Mouse (Mus musculus) cortical plate, adult 2 months (tissue): ENCODE measurements around the gene Fhad1. TPM values are rescaled to one million over a fixed set of nuclear protein-coding genes. Genes with fewer than 3 reads are reported as not detected.
A peak's percentile ranks its signal among the peaks of the same experiment; 100 is the strongest.

Experiments
- H3K27ac ChIP-seq: fragments of 200-500 bp; 2 replicates; pipeline ENCODE4 v1.5.1; 2012; ENCODE audit warnings: low read length, control low read depth, inconsistent platforms; ENCODE audit not compliant: insufficient read depth
- H3K4me1 ChIP-seq: fragments of 200-500 bp; 2 replicates; pipeline ENCODE4 v1.6.1; 2011; ENCODE audit warnings: low read length; ENCODE audit not compliant: control insufficient read depth, insufficient read depth
- H3K4me3 ChIP-seq: fragments of 200-500 bp; 2 replicates; pipeline ENCODE4 v1.5.1; 2011; ENCODE audit warnings: mild to moderate bottlenecking, low read length, control low read depth; ENCODE audit not compliant: insufficient read depth
- CTCF ChIP-seq: fragments of 200-500 bp; IDR thresholded peaks from 2 replicates; pipeline ENCODE4 v1.5.1; 2011; ENCODE audit warnings: mild to moderate bottlenecking, control low read depth, low read length; ENCODE audit not compliant: insufficient read depth; ENCODE audit errors: extremely low read depth
- POLR2A ChIP-seq: fragments of 200-500 bp; IDR thresholded peaks from 2 replicates; pipeline ENCODE4 v1.6.1; 2011; ENCODE audit warnings: mild to moderate bottlenecking, low read length, control low read depth; ENCODE audit not compliant: insufficient read depth; ENCODE audit errors: extremely low read depth
- polyA plus RNA-seq: library from polyadenylated mRNA; depleted of rRNA; stranded (reverse); fragments of >200 nt; gene quantifications from 2 replicates; pipeline ENCODE4 v1.2.3, GENCODE M21; 2012

The Fhad1 gene
- polyA plus RNA-seq, 1 experiment, result 8.2 TPM

DNA sequence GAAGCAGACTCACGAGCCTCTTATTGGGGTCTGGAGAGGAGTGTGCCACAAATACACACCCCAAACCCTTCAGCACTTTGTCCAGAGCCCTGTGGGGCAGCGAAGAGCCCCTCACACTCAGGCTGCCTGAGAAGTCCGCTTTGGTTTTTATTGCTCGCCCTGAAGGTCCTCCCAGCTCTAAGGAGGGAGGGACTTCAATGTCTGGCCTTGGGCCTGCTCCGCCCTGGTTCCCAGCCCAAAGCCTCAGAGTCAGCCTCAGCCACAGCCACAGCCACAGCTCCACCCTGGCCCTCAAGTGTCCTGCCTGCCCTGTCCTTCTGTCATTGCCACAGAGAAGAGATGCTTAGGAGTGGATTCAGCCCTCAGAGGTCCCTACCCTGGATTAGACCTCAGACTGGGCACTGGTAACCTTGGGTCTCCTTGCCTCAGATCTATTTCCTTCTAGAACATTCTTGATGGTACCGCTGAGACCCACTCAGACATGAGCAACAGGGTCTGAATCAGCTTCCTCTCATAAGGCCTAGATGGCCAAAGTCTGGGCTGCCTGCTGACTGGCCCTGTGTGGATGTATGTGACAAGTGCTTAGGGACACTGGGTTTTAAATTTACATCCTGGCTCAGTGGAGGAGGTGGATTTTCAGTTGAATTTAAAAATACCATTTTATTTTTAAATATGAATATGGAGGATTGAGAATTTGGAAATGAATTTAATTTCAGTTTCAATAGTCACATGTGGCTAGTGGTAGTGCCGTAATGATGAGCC is 56.1 kb downstream of the Fhad1 start:
- no peak overlapping the region for H3K4me3 ChIP-seq
- peaks cover 10% of the 10 kb centered on the region; the same call in 1 of the 2 replicates for H3K4me1 ChIP-seq
- peak overlapping the region; percentile 86 for H3K27ac ChIP-seq
- no peak for TF ChIP-seq CTCF
- TF ChIP-seq POLR2A, result no peak

DNA sequence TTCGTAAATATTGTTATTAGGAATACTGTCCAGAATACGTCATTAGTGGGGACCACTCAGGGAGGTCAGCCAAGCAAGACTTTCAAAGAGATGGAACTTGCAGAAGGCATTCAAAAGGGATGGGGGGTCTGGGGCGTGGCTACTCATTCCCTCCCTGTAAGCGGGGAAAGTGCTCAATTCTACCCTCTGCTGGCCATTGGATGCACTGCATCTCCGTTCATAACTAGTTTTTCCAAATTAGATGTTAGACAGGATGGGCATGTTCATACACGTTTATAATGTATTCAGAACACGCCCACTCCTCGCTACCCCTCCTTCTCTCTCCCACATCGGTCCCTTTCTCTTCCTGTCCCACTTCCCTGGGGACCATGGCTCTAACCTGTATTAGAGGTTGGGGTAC is 56.7 kb downstream of the Fhad1 start:
- Histone ChIP-seq H3K27ac (peak overlapping the region; percentile 86), H3K4me1 (peaks cover 10% of the 10 kb centered on the region; the same call in 1 of the 2 replicates), H3K4me3 (no peak overlapping the region)
- no peak for TF ChIP-seq POLR2A
- TF ChIP-seq CTCF, result peak; percentile 82

DNA sequence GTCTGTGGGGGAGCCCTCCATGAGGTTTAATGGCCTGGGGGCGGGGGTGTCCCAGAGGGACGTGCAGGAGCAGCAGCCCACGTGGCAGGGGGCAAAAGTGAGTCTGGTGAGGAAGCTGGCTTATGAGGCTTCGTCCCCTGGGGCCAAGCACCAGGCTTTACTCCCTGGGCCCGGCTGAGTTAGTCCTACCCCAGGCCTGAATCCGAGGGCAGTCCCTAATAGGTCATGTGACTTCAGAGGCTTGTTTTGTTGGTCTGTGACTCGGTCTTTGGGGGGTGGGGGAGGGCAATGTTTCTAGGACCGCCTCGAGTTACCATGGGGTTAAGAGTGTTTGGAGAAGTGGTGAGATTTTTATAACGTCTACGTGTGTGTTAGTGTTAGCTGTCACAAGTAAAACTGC is 57.1 kb downstream of the Fhad1 start:
- H3K4me3 ChIP-seq, result no peak overlapping the region
- TF ChIP-seq CTCF (no peak), POLR2A (no peak)
- H3K27ac ChIP-seq, result no peak overlapping the region
- H3K4me1 ChIP-seq, result peaks cover 11% of the 10 kb centered on the region; the same call in 1 of the 2 replicates

DNA sequence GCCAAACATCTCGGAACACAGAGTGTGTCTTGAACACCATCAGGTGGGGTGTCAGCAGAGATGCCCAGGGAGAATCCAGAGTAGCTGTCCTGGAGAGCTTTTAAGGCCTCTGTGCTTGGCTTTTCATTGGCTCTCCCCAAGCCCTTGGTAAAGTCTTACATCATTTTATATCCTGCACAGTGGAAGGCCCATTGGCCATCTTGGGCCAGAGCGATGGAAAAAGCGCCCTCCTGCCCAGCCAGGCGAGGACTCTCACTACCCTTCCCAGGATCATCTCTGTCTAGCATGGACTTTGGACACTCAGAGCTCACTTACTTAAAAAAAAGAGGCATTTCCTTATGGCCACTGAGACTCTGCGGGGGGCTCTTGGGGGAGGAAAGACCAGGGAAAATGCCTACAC is 58.0 kb downstream of the Fhad1 start:
- no peak overlapping the region for H3K4me3 ChIP-seq
- peaks cover 15% of the 10 kb centered on the region for H3K4me1 ChIP-seq
- H3K27ac ChIP-seq, result no peak overlapping the region
- TF ChIP-seq POLR2A (no peak), CTCF (no peak)

DNA sequence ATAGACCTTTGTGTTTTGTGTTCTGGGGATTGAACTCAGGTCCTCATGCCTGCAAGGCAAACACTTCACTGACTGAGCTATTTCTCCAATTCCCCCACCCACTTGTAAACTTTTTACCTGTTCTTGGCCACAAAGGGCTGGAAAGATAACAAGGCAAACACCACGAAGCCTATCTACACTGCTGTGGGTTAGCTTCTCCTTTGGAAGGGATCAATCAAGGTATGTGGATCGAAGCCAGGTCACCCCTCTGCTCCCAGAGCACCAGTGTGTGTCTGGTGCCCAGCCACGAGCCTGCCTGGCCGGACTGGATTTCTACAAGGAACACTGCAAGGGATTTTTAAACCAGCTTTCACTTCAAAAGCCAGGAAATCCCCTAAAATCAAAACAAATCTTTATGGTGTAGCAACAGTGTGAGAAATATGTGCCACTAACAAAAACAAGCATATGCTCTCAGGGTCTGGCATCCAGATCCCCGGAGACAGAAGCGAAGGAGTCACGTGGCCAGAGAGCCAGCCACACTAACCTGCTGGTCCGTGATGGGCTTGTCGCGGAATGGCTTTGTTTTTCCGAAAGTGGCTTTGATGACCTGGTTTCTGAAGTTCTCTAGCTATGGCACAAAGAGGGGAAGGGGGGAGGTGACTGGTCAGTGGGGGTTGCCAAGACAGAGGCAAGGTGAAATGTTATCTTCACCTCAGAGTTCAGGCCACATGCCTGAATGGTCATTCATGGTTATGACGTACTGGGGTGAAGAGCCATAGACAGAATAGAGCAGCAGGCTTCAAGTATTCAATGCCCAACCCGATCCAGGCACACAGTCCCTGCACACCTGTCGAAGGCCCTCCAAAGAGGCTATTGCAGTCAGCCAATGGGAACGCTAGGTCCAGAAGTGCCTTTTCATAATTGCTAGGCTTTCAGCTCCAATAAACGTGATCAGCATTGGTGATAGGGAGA is 59.8 kb downstream of the Fhad1 start:
- H3K27ac ChIP-seq, result no peak overlapping the region
- H3K4me1 ChIP-seq, result peaks cover 16% of the 10 kb centered on the region
- H3K4me3 ChIP-seq, result no peak overlapping the region
- no peak for TF ChIP-seq POLR2A
- TF ChIP-seq CTCF, result no peak

DNA sequence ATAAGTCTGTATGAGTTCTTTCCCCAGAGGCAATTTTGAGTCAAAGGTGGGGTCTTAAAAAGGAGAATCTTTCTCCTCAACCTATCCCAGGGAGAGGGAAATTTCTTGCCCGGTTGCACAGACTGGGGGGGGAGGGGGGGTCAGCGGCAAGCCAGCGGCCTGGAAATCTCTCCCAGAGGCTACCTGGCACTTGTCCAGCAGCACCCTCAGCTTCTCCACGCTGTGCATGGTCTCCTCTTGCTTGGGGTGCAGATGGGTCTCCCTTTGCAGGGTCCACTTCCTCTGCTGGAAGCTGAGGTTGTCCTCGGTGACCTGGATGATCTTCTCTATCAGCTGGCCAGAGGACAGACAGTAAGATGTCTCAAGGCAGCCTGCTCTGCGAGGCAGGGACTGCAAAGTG is 61.0 kb downstream of the Fhad1 start:
- peaks cover 11% of the 10 kb centered on the region for H3K4me1 ChIP-seq
- no peak overlapping the region for H3K4me3 ChIP-seq
- TF ChIP-seq CTCF (no peak), POLR2A (no peak)
- no peak overlapping the region for H3K27ac ChIP-seq

DNA sequence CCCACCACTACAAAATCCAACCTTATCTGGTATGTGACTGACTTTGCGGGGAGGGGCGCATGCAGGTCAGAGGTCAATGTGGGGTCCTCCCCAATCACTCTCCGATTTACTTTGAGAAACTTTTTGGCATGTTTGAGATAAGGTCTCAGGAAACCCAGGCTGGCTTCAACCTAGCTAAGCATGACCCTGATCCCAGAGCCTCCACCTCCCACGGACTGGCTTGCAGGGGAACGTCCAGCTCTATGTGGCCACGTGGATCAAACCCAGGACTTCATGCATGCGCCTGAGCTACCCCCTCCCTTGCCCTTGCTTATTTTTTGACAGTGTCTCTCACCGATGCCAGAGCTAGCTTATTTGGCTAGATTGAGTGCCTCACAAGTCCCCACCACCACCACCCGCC is 61.6 kb downstream of the Fhad1 start:
- Histone ChIP-seq H3K27ac (no peak overlapping the region), H3K4me3 (no peak overlapping the region), H3K4me1 (peaks cover 7% of the 10 kb centered on the region)
- TF ChIP-seq POLR2A (no peak), CTCF (no peak)

DNA sequence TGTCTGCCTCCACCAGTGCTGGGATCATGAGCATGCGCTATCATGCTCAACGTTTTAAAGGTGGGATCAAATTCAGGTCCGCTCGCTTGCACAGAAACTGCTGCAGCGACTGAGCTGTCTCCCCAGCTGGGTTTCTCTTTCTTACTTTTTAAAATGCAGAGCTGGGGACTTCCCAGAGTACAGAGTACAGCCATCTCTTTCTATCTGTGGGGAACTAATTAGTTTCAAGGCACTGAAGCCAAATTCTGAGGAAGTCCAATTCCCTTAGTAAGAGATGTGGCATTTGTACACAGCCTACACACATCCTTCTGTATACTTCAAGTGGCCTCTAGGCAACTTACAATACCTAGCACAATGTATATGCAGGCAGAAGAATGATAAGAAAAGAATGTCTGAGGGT is 62.1 kb downstream of the Fhad1 start:
- TF ChIP-seq POLR2A (no peak), CTCF (no peak)
- H3K27ac ChIP-seq, result peak overlapping the region; percentile 75

DNA sequence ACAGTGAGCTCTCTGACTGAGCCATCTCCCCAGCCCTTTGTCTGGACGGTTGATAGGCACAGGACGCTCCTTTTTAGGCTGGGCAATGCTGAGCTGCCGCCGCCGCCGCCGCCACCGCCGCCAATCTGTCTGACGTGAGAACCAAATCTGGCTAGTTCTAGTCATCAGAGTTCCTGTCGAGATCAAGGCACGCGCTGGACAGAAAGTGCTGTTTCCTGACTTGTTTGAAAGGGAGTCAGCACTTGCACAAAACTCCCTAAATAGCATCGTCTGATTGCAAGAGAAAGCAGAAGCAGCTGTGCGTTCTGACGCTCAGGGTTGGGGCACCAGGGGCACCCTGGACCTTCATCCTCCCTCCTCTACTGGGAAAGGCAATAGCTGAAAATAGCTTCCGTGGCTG is 62.8 kb downstream of the Fhad1 start:
- peak overlapping the region; percentile 75 for H3K27ac ChIP-seq
- TF ChIP-seq CTCF, result no peak
- TF ChIP-seq POLR2A, result no peak
- no peak overlapping the region for H3K4me3 ChIP-seq
- peaks cover 7% of the 10 kb centered on the region for H3K4me1 ChIP-seq

More for the DNA sequence above, 62.1 kb downstream of the Fhad1 start:
- Histone ChIP-seq H3K4me1 (peaks cover 7% of the 10 kb centered on the region), H3K4me3 (no peak overlapping the region)

DNA sequence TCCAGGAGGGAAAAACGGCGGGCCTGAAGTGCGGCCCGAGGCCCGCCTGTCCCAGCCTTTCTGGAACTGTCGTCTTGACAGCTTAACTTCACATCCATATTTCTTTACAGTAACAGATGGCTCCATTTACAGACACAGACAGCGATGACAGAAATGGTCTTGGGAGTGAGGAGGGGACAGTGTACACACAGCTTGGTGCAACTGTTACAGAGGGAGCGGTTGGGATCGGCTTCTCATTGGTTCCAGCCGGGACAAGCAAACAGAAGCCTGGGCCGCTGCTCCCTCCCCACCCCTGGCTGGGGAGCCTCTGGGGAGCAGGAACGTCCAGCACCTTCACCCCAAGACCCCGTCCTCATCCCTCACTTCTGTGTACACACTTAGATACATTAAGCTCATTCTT is 65.4 kb downstream of the Fhad1 start:
- peaks cover 7% of the 10 kb centered on the region for H3K4me1 ChIP-seq
- no peak overlapping the region for H3K27ac ChIP-seq
- no peak overlapping the region for H3K4me3 ChIP-seq
- TF ChIP-seq POLR2A (no peak), CTCF (no peak)
